Mouse (Mus musculus): ENCODE data around the gene Zic1. TPM values are rescaled to one million over a fixed set of nuclear protein-coding genes. Genes with fewer than 3 reads are reported as not detected.

Zic1 gene
- polyA plus RNA-seq, 1 experiment = 1,121 TPM

GRCm38 (mm10) chr9:91382471-91383255 is 17.1 kb upstream of the Zic1 start:
- Histone ChIP-seq H3K4me3 (replicated peaks; ENCODE audit: insufficient read depth, low read depth, low read length) (peak overlapping the region; percentile 57), H3K4me1 (ENCODE audit: control insufficient read depth, insufficient read depth, low read length) (peaks cover 20% of the 10 kb centered on the region), H3K27me3 (ENCODE audit: control insufficient read depth, insufficient read depth, low read length) (no peaks in the 10 kb centered on the region), H3K27ac (ENCODE audit: insufficient read depth, low read length) (peak overlapping the region; percentile 100)
- peak; percentile 65 to 77 for DNase-seq
- no peak for TF ChIP-seq CTCF (IDR thresholded peaks at IDR 0.05; ENCODE audit: borderline replicate concordance, insufficient read depth, low read depth, low read length)
- no peak for TF ChIP-seq POLR2A (IDR thresholded peaks at IDR 0.05; ENCODE audit: borderline replicate concordance, insufficient read depth, low read length)
- WGBS = 12% methylated on average over 24 of the region's 24 CpGs

DNA sequence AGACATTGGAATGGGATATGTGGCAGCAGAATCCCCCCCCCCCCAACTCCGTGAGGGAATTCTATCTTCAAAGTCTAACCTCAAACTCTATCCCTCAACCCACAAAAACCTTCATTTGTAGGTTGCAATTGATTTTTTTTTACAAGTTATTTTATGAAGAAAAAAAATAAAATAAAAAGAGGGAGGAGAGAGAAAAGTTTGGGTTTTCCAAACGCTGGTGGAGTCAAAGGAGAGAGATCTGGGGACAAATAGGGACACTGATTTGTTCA is 16.4 kb upstream of the Zic1 start:
- H3K4me3 ChIP-seq (replicated peaks; ENCODE audit: insufficient read depth, low read depth, low read length) = peak overlapping the region; percentile 83
- no peak for DNase-seq
- H3K27me3 ChIP-seq (ENCODE audit: control insufficient read depth, insufficient read depth, low read length) = no peaks in the 10 kb centered on the region
- H3K27ac ChIP-seq (ENCODE audit: insufficient read depth, low read length) = peak overlapping the region; percentile 100
- no peak for TF ChIP-seq CTCF (IDR thresholded peaks at IDR 0.05; ENCODE audit: borderline replicate concordance, insufficient read depth, low read depth, low read length)
- no peak for TF ChIP-seq POLR2A (IDR thresholded peaks at IDR 0.05; ENCODE audit: borderline replicate concordance, insufficient read depth, low read length)
- WGBS = 3% methylated on average over 2 of the region's 2 CpGs
- peaks cover 22% of the 10 kb centered on the region for H3K4me1 ChIP-seq (ENCODE audit: control insufficient read depth, insufficient read depth, low read length)

DNA sequence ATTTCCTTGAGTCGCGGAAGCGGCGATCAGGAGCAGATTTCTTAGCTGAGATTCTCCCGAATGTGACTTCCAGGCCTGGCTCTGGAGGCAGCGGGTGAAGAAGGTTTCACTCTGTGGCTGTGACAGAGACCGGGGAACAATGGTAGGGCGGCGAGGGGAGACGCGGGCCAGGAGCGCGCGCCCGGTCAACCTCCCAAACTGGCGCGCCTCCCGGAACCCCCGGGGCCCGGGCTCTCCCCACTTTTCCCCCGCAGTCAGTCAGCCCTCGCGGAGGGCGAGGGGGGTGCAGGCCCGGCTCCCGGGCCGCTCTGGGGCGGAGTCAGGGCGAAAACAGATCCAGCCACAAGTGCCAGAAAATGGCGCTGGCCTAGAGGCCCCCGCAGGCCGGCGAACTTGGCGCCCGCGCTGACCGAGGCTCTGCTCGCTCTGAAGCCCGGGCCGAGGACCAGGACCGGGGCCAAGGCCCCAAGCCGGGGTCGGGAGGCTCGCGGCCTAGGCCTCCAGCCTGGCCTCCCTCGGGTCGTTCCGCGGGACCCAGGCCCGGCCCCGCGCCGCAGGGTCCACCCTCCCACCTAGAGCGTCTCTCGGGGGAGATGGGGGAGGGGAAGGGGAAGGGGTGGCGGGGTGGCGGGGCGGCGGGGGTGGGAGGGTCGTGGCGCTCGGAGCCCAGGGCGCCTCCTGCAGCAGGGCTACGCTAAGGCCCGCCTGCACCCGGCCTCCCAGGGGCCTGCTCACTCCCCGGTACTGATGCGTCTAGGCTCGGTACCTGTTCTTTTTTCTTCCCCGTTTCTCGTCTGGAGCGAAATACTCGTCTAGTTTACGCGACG is 15.9 kb upstream of the Zic1 start:
- H3K27me3 ChIP-seq (ENCODE audit: control insufficient read depth, insufficient read depth, low read length) = no peaks in the 10 kb centered on the region
- peaks cover 22% of the 10 kb centered on the region for H3K4me1 ChIP-seq (ENCODE audit: control insufficient read depth, insufficient read depth, low read length)
- WGBS = under 1% methylated on average over 74 of the region's 76 CpGs
- H3K4me3 ChIP-seq (replicated peaks; ENCODE audit: insufficient read depth, low read depth, low read length) = peak overlapping the region; percentile 83
- peak; percentile 94 for DNase-seq
- H3K27ac ChIP-seq (ENCODE audit: insufficient read depth, low read length) = peak overlapping the region; percentile 100
- TF ChIP-seq POLR2A (IDR thresholded peaks at IDR 0.05; ENCODE audit: borderline replicate concordance, insufficient read depth, low read length) (peak; percentile 67; the same call in 1 of the 2 replicates), CTCF (IDR thresholded peaks at IDR 0.05; ENCODE audit: borderline replicate concordance, insufficient read depth, low read depth, low read length) (no peak)

DNA sequence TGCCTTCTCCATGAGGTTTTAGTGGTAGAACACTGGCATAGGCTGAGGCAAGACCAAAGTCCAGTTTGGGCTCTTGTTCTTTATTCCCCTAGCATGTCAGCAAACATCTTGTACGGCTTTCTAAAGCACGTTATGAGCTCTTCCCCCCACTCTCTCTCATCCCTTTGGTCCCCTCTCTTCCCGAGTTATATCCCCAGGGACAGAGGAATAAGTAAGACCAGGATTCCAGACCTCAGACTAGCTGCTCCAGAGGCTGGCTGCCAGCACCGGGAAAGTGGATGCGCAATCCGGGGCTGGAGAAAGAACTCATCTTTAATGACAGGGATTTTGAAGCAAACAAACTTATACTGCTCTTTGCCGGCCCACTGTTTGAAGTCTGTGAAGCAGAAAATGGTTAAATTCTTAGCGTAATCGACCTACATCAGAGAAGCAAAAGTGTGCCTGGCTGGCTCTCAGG is 14.9 kb upstream of the Zic1 start:
- peak overlapping the region; percentile 83 for H3K4me3 ChIP-seq (replicated peaks; ENCODE audit: insufficient read depth, low read depth, low read length)
- peak overlapping the region; percentile 94 for H3K27ac ChIP-seq (ENCODE audit: insufficient read depth, low read length)
- WGBS = under 1% methylated on average over 9 of the region's 9 CpGs
- no peak for TF ChIP-seq CTCF (IDR thresholded peaks at IDR 0.05; ENCODE audit: borderline replicate concordance, insufficient read depth, low read depth, low read length)
- TF ChIP-seq POLR2A (IDR thresholded peaks at IDR 0.05; ENCODE audit: borderline replicate concordance, insufficient read depth, low read length) = no peak
- peak; percentile 71 to 76 for DNase-seq
- no peaks in the 10 kb centered on the region for H3K27me3 ChIP-seq (ENCODE audit: control insufficient read depth, insufficient read depth, low read length)
- peaks cover 22% of the 10 kb centered on the region for H3K4me1 ChIP-seq (ENCODE audit: control insufficient read depth, insufficient read depth, low read length)

- peak overlapping the region; percentile 94 for H3K27ac ChIP-seq (ENCODE audit: insufficient read depth, low read length)
- no peak for TF ChIP-seq POLR2A (IDR thresholded peaks at IDR 0.05; ENCODE audit: borderline replicate concordance, insufficient read depth, low read length)
- no peak for TF ChIP-seq CTCF (IDR thresholded peaks at IDR 0.05; ENCODE audit: borderline replicate concordance, insufficient read depth, low read depth, low read length)
- WGBS = 3% methylated on average over 10 of the region's 10 CpGs
- peak in 1 of 2 experiments; percentile 48 for DNase-seq
- no peaks in the 10 kb centered on the region for H3K27me3 ChIP-seq (ENCODE audit: control insufficient read depth, insufficient read depth, low read length)
- H3K4me1 ChIP-seq (ENCODE audit: control insufficient read depth, insufficient read depth, low read length) = peaks cover 20% of the 10 kb centered on the region
- peak overlapping the region; percentile 83 for H3K4me3 ChIP-seq (replicated peaks; ENCODE audit: insufficient read depth, low read depth, low read length)
Measured at GRCm38 (mm10) chr9:91379781-91380457, 14.3 kb upstream of the Zic1 start.

DNA sequence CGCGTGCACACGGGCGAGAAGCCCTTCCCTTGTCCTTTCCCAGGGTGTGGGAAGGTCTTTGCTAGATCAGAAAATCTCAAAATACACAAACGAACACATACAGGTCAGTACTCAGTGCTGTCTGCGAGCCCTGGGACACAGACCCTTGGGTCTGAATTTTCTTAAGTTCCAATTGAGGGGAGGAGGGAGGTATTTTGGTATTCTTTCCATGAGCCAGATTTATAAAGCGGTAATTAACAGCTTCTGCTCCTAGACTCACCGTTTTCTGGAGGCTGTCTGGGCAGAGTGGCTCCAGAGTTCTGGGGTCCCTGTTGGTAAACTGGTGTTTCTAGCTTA is 13.7 kb upstream of the Zic1 start:
- H3K27me3 ChIP-seq (ENCODE audit: control insufficient read depth, insufficient read depth, low read length) = no peaks in the 10 kb centered on the region
- peak overlapping the region; percentile 83 for H3K4me3 ChIP-seq (replicated peaks; ENCODE audit: insufficient read depth, low read depth, low read length)
- TF ChIP-seq POLR2A (IDR thresholded peaks at IDR 0.05; ENCODE audit: borderline replicate concordance, insufficient read depth, low read length) (no peak), CTCF (IDR thresholded peaks at IDR 0.05; ENCODE audit: borderline replicate concordance, insufficient read depth, low read depth, low read length) (no peak)
- peaks cover 15% of the 10 kb centered on the region for H3K4me1 ChIP-seq (ENCODE audit: control insufficient read depth, insufficient read depth, low read length)
- H3K27ac ChIP-seq (ENCODE audit: insufficient read depth, low read length) = peak overlapping the region; percentile 94
- 3% methylated on average over 8 of the region's 8 CpGs for WGBS
- DNase-seq = no peak

- peak; percentile 60; the same call in 1 of the 2 replicates for TF ChIP-seq POLR2A (IDR thresholded peaks at IDR 0.05; ENCODE audit: borderline replicate concordance, insufficient read depth, low read length)
- no peak for TF ChIP-seq CTCF (IDR thresholded peaks at IDR 0.05; ENCODE audit: borderline replicate concordance, insufficient read depth, low read depth, low read length)
- Histone ChIP-seq H3K4me3 (replicated peaks; ENCODE audit: insufficient read depth, low read depth, low read length) (peak overlapping the region; percentile 83), H3K4me1 (ENCODE audit: control insufficient read depth, insufficient read depth, low read length) (peaks cover 10% of the 10 kb centered on the region), H3K27me3 (ENCODE audit: control insufficient read depth, insufficient read depth, low read length) (no peaks in the 10 kb centered on the region), H3K27ac (ENCODE audit: insufficient read depth, low read length) (peak overlapping the region; percentile 94)
- peak; percentile 82 to 87 for DNase-seq
- 3% methylated on average over 48 of the region's 48 CpGs for WGBS
Measured at GRCm38 (mm10) chr9:91378411-91379299, 13.0 kb upstream of the Zic1 start.

Data from cerebellum, adult 2 months (tissue).